Mouse (Mus musculus) spleen, adult 2 months (tissue): Measurements from ENCODE around the gene Ly6g6e.

Experiments used
- CTCF ChIP-seq: fragments of 200-500 bp; IDR thresholded peaks from 2 replicates; pipeline ENCODE4 v1.5.1; 2011; ENCODE audit warnings: mild to moderate bottlenecking, inconsistent platforms; ENCODE audit not compliant: insufficient read depth, insufficient read length, insufficient replicate concordance; ENCODE audit errors: extremely low read depth
- POLR2A ChIP-seq: fragments of 200-500 bp; IDR thresholded peaks from 2 replicates; pipeline ENCODE4 v1.6.1; 2011; ENCODE audit warnings: low read depth, low read length, inconsistent platforms

DNA sequence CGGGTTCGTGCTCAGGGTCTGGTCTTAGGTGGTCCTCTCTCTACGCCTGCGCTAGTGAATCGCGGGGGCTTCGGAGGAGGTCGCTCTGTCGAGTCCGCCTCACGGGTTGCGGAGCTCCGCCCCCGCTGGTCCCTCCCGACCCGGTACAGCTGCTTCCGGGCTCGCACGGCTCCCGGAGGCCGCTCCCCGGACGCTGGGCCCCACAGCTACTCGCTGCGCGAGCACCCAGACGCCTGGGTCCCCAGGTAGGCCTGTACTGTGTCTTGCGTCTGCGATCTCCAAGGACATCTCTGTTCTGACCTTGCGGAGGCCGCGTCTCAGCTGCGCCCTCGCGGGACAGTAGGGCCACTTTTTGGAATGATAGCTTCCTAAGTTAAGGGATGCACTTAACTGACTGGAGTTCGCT lies 49.5 kb downstream of the Ly6g6e start, which contains the start of gene D17H6S53E:
- peak; percentile 81 for TF ChIP-seq POLR2A
- TF ChIP-seq CTCF = no peak
